Mouse (Mus musculus): ENCODE measurements around the gene Zfp663. TPM values are rescaled to one million over a fixed set of nuclear protein-coding genes. Genes with fewer than 3 reads are reported as not detected.

The Zfp663 gene
- polyA plus RNA-seq, 2 experiments, result 0.03 to 0.08 TPM

DNA sequence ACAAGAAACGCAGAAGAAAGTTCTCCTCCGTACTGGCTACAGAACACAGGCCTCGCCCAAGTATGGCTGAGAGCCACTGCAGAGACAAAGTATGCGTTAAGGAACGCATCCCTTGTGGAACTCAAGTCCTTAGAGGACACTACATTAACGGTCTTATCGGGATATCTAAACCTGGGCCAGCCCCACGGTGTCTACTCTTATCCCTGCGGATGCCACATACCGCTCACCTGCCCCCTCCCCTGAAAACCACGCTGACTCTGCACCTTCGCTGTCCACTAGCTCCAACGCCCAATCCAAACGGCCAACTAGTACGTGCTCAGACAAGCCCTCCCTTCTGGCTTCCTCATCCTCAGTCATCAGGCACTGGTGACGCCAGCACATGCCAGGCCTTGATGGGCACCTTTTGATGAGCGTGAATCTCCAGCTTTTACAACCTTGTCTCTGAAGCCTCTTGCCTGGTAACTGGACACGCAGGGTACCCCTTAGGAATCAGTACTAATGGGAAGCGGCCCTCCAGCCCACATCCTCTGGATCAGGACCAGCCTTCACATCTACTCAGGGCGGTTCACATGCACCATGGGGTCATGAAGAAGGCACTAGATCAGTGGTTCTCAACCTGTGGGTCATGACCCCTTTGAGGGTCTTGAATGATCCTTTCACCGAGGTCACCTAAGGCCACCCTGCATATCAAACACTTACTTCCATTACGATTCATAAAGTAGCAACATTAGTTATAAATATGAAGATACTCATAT is 46.4 kb downstream of the Zfp663 start:
- Histone ChIP-seq H3K4me2 (ENCODE audit: low read depth) (no peak overlapping the region), H3K4me3 (ENCODE audit: insufficient read depth in 1 of 2, low read depth in 2 of 2, low read length in 2 of 2) (no peak overlapping the region), H3K9me3 (ENCODE audit: control insufficient read depth, low read length) (no peaks in the 10 kb centered on the region), H3K27ac (no peak overlapping the region), H3K27me3 (ENCODE audit: control insufficient read depth, insufficient read depth, low read length) (no peaks in the 10 kb centered on the region), H3K36me3 (replicated peaks; ENCODE audit: control insufficient read depth, insufficient read depth, low read depth) (no peaks in the 10 kb centered on the region), H3K4me1 (replicated peaks; ENCODE audit: control insufficient read depth in 2 of 2, insufficient read depth in 2 of 2, low read length in 1 of 2) (peaks cover 16 to 44% of the 10 kb centered on the region in 2 experiments), H3K9ac (replicated peaks) (no peak overlapping the region)
- DNase-seq (ENCODE audit: low read depth in 3 of 3, low spot score in 3 of 3) (no peak), ATAC-seq (ENCODE audit: insufficient read depth) (no peak)
- TF ChIP-seq EP300 (IDR thresholded peaks at IDR 0.05; ENCODE audit: low read depth), result no peak
- TF ChIP-seq CTCF (IDR thresholded peaks at IDR 0.05; ENCODE audit: low read depth), result no peak
- WGBS (ENCODE audit: insufficient replicate concordance), result 60% methylated on average over 22 of the region's 22 CpGs

DNA sequence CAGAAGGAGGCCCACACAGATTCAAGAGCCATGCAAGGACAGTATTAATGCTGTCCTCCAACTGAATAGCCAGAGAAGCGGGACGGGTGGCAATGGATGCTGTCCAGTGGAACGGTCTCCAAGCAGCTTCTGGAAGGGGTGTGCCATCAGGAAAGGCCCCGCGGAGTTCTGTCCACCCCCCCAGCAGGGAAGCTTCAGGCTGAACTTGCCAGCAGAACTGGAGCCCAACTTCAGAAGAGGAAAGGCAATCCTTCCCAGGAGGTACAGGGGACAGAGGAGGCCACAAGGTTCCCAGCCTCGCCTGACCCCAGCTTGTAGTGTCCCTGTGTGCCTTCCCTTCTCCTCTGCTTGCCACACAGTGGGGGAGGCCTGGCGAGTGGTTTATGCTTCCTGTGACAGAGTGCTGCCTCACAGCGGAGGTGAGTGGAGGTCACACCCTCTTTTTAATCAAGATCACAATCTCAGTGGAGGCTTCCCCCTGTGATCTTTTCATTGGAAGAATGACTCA is 47.1 kb downstream of the Zfp663 start:
- Histone ChIP-seq H3K27me3 (ENCODE audit: control insufficient read depth, insufficient read depth, low read length) (no peaks in the 10 kb centered on the region), H3K9ac (replicated peaks) (no peak overlapping the region), H3K4me1 (replicated peaks; ENCODE audit: control insufficient read depth in 2 of 2, insufficient read depth in 2 of 2, low read length in 1 of 2) (peaks cover 13 to 43% of the 10 kb centered on the region in 2 experiments), H3K4me3 (ENCODE audit: insufficient read depth in 1 of 2, low read depth in 2 of 2, low read length in 2 of 2) (no peak overlapping the region), H3K4me2 (ENCODE audit: low read depth) (peak overlapping the region; percentile 5; the same call in 1 of the 2 replicates), H3K27ac (no peak overlapping the region), H3K36me3 (replicated peaks; ENCODE audit: control insufficient read depth, insufficient read depth, low read depth) (no peaks in the 10 kb centered on the region), H3K9me3 (ENCODE audit: control insufficient read depth, low read length) (no peaks in the 10 kb centered on the region)
- ATAC-seq (ENCODE audit: insufficient read depth), result no peak
- TF ChIP-seq EP300 (IDR thresholded peaks at IDR 0.05; ENCODE audit: low read depth), result no peak
- peak; percentile 21; the same call in 1 of the 2 replicates for TF ChIP-seq CTCF (IDR thresholded peaks at IDR 0.05; ENCODE audit: low read depth)
- 46% methylated on average over 8 of the region's 8 CpGs for WGBS (ENCODE audit: insufficient replicate concordance)
- no peak for DNase-seq (ENCODE audit: low read depth in 3 of 3, low spot score in 3 of 3)

DNA sequence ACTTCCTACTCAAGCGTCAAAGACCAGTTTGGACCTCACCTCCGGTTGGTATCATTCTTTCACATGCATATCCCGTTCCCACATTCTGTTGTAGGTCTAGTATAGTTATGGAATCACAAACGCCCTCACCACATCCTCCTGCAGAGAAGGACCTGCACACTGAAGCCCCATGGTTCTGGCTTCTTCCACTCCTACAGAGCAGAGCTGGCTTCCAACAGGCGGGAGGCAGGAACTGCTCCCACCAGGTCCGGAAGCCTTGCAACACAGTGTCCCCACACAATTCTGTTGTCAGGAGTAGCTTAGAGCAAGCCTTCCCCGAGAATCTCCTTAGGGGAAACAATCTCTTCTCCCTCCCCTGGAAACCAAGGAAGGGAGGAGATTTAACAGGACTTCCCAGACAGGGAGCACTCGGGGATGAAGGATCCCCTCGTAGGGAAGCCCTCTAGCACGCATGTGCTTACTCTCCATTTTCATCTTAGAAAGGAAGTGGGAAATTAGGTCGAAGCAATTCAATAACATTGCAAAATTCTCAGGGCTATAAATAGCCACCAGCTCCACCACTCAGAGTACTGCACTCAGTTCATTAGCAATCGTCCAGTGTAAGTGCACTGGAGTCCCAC is 47.9 kb downstream of the Zfp663 start:
- Histone ChIP-seq H3K27me3 (ENCODE audit: control insufficient read depth, insufficient read depth, low read length) (no peaks in the 10 kb centered on the region), H3K9me3 (ENCODE audit: control insufficient read depth, low read length) (no peaks in the 10 kb centered on the region), H3K4me3 (ENCODE audit: insufficient read depth in 1 of 2, low read depth in 2 of 2, low read length in 2 of 2) (no peak overlapping the region), H3K9ac (replicated peaks) (no peak overlapping the region), H3K4me2 (ENCODE audit: low read depth) (peak overlapping the region; percentile 16; the same call in 1 of the 2 replicates), H3K36me3 (replicated peaks; ENCODE audit: control insufficient read depth, insufficient read depth, low read depth) (no peaks in the 10 kb centered on the region), H3K4me1 (replicated peaks; ENCODE audit: control insufficient read depth in 2 of 2, insufficient read depth in 2 of 2, low read length in 1 of 2) (peaks cover 11 to 43% of the 10 kb centered on the region in 2 experiments), H3K27ac (no peak overlapping the region)
- 30% methylated on average over 12 of the region's 12 CpGs for WGBS (ENCODE audit: insufficient replicate concordance)
- no peak; the same call in 1 of the 2 replicates for ATAC-seq (ENCODE audit: insufficient read depth)
- DNase-seq (ENCODE audit: low read depth in 3 of 3, low spot score in 3 of 3), result no peak
- TF ChIP-seq CTCF (IDR thresholded peaks at IDR 0.05; ENCODE audit: low read depth) (no peak), EP300 (IDR thresholded peaks at IDR 0.05; ENCODE audit: low read depth) (no peak)

DNA sequence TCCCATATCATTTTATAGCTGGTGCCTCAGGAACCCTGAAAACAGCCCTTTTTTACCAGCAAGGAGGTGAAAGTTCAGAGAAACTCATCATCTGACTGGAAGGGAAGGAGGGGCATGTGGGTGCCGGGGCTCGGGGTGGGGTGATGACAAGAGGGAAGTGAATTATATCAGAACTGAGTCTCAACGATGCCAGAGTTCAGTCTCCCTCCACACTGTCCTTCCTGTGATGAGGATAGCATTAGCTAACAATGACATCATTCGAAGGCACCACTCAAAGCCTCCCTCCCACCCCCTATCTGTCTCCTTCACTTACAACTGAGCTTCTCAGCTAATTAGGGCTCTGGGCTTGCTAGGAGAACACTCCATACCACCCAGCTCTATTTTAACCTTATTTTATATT is 49.0 kb downstream of the Zfp663 start:
- H3K36me3 ChIP-seq (replicated peaks; ENCODE audit: control insufficient read depth, insufficient read depth, low read depth), result no peaks in the 10 kb centered on the region; the same call in 1 of the 2 replicates
- H3K9me3 ChIP-seq (ENCODE audit: control insufficient read depth, low read length), result no peaks in the 10 kb centered on the region
- H3K27me3 ChIP-seq (ENCODE audit: control insufficient read depth, insufficient read depth, low read length), result no peaks in the 10 kb centered on the region
- peaks cover 6 to 38% of the 10 kb centered on the region in 2 experiments; a peak in 3 of 4 replicates for H3K4me1 ChIP-seq (replicated peaks; ENCODE audit: control insufficient read depth in 2 of 2, insufficient read depth in 2 of 2, low read length in 1 of 2)
- H3K9ac ChIP-seq (replicated peaks), result no peak overlapping the region
- WGBS (ENCODE audit: insufficient replicate concordance), result 25% methylated on average over 4 of the region's 4 CpGs
- H3K4me3 ChIP-seq (ENCODE audit: insufficient read depth in 1 of 2, low read depth in 2 of 2, low read length in 2 of 2), result no peak overlapping the region
- TF ChIP-seq CTCF (IDR thresholded peaks at IDR 0.05; ENCODE audit: low read depth) (no peak), EP300 (IDR thresholded peaks at IDR 0.05; ENCODE audit: low read depth) (no peak)
- DNase-seq (ENCODE audit: low read depth in 3 of 3, low spot score in 3 of 3) (no peak), ATAC-seq (ENCODE audit: insufficient read depth) (no peak)
- no peak overlapping the region for H3K27ac ChIP-seq
- no peak overlapping the region for H3K4me2 ChIP-seq (ENCODE audit: low read depth)

DNA sequence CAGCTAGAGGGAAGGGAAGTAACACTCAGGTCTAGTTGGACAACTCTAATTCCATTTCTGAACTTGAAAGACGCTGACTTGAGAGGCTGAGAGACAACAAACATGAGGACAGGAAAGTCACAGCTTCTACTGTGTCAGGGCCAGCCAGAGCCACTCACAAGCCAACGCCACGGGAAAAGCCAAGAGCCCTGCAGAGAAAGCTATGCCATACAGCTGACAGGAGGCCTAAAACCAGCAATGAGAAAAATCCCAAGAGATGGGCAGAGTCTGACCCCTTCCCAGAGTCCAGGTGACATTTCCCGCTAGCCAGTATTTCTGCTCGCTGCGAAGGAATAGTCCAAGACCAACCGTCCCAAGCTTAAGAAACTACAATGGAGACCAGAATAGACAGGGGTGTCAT is 49.6 kb downstream of the Zfp663 start:
- ATAC-seq (ENCODE audit: insufficient read depth) (no peak), DNase-seq (ENCODE audit: low read depth in 3 of 3, low spot score in 3 of 3) (no peak)
- WGBS (ENCODE audit: insufficient replicate concordance), result 62% methylated on average over 7 of the region's 7 CpGs
- no peak overlapping the region for H3K9ac ChIP-seq (replicated peaks)
- no peaks in the 10 kb centered on the region for H3K9me3 ChIP-seq (ENCODE audit: control insufficient read depth, low read length)
- no peaks in the 10 kb centered on the region; the same call in none of the 2 replicates for H3K36me3 ChIP-seq (replicated peaks; ENCODE audit: control insufficient read depth, insufficient read depth, low read depth)
- H3K4me2 ChIP-seq (ENCODE audit: low read depth), result no peak overlapping the region
- H3K27ac ChIP-seq, result no peak overlapping the region
- H3K4me3 ChIP-seq (ENCODE audit: insufficient read depth in 1 of 2, low read depth in 2 of 2, low read length in 2 of 2), result no peak overlapping the region
- H3K27me3 ChIP-seq (ENCODE audit: control insufficient read depth, insufficient read depth, low read length), result no peaks in the 10 kb centered on the region
- TF ChIP-seq CTCF (IDR thresholded peaks at IDR 0.05; ENCODE audit: low read depth) (no peak), EP300 (IDR thresholded peaks at IDR 0.05; ENCODE audit: low read depth) (no peak)
- peaks cover 6 to 38% of the 10 kb centered on the region in 2 experiments; a peak in 3 of 4 replicates for H3K4me1 ChIP-seq (replicated peaks; ENCODE audit: control insufficient read depth in 2 of 2, insufficient read depth in 2 of 2, low read length in 1 of 2)

Data from liver, embryonic 14.5 days (tissue).